Mouse (Mus musculus): ENCODE measurements around the gene Ddr1.
A peak's percentile ranks its signal among the peaks of the same experiment; 100 is the strongest.

DNA sequence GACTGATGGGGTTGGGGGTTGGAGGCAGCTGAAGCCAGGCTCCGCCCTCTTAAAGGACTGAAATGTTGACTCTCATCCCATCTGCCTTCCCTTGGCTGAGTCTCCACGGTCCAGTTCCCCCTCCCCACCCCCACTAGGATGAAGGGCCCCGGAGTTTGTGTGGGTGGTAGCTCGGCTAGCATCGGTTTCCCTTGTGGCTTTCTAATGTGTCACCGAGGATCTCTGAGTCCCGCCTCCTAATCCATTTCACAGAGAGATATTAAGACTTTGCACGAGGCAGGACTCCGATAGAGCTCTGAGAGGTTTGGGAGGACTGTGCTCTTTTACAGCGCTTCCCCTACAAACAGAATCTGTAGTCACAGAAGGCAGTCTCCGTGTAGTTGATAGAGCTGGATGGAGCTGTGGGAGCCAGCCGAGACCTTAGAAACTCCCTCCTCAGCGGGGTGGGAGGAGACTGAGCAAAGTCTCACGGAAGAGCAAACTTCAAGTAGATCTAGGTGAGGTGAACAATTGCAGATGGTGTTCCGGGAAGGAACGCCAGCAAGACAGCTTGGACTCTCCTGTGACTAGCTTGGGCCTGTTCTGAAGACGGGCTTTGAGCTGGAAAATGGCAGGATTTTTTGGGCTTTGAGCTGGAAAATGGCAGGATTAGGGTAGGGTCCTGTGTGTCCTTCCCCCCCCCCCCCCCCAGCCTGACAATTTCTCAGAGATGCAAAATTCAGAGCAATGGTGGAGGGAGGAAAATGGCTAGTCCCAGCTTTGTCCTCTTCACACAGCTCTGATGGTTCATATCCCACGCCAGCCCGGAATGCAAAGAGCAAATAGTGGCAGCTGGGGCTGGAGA lies at the start of gene Ddr1:
- no peak for TF ChIP-seq E2F4 (IDR thresholded peaks at IDR 0.05; ENCODE audit: insufficient read depth)
- TF ChIP-seq TCF12 (IDR thresholded peaks at IDR 0.05; ENCODE audit: insufficient read depth, poor library complexity, severe bottlenecking) = no peak
- no peak for TF ChIP-seq MAX (IDR thresholded peaks at IDR 0.05; ENCODE audit: low read depth)
- no peak for TF ChIP-seq REST (IDR thresholded peaks at IDR 0.05; ENCODE audit: insufficient read depth, insufficient read length)
- no peak for TF ChIP-seq POLR2A (IDR thresholded peaks at IDR 0.05; ENCODE audit: insufficient read length, low read depth)
- TF ChIP-seq POLR2AphosphoS2 (IDR thresholded peaks at IDR 0.05; ENCODE audit: insufficient read length, low read depth) = no peak
- TF ChIP-seq CEBPB (IDR thresholded peaks at IDR 0.05; ENCODE audit: insufficient read depth, poor library complexity, severe bottlenecking) = no peak
- peak in 1 of 3 experiments; percentile 2 for TF ChIP-seq MYOG (IDR thresholded peaks at IDR 0.05; ENCODE audit: control insufficient read depth in 1 of 3, insufficient read depth in 1 of 3, insufficient read length in 2 of 3, low read depth in 2 of 3)
